Mouse (Mus musculus): ENCODE measurements at regions not wholly inside any gene's neighbourhood (a gene's known extent, or its start where the extent isn't known, plus 50 kb on each side); places are given as distances from the start of the nearest gene placed in this dataset.

GRCm38 (mm10) chr11:8227772-8228425, 436.4 kb downstream of the Tns3 start:
- DNase-seq (ENCODE audit: low spot score in 2 of 2), result no peak

GRCm38 (mm10) chr11:8224366-8224765, 440.0 kb downstream of the Tns3 start:
- no peak for DNase-seq (ENCODE audit: low spot score in 2 of 2)

GRCm38 (mm10) chr11:8220618-8221017, 443.7 kb downstream of the Tns3 start:
- DNase-seq (ENCODE audit: low spot score in 2 of 2), result no peak

- DNase-seq (ENCODE audit: low spot score in 2 of 2), result no peak
Measured at GRCm38 (mm10) chr11:8219911-8220310, 444.4 kb downstream of the Tns3 start.

- no peak for DNase-seq (ENCODE audit: low spot score in 2 of 2)
Measured at GRCm38 (mm10) chr11:8215634-8216033, 448.7 kb downstream of the Tns3 start.

GRCm38 (mm10) chr11:8214305-8214903, 449.9 kb downstream of the Tns3 start:
- no peak for DNase-seq (ENCODE audit: low spot score in 2 of 2)

GRCm38 (mm10) chr11:8213130-8213529, 451.2 kb downstream of the Tns3 start:
- no peak for DNase-seq (ENCODE audit: low spot score in 2 of 2)

- no peak for DNase-seq (ENCODE audit: low spot score in 2 of 2)
Measured at GRCm38 (mm10) chr11:8212714-8213113, 451.6 kb downstream of the Tns3 start.

- DNase-seq (ENCODE audit: low spot score in 2 of 2), result no peak
Measured at GRCm38 (mm10) chr11:8209041-8209440, 455.3 kb downstream of the Tns3 start.

- DNase-seq (ENCODE audit: low spot score in 2 of 2), result no peak
Measured at GRCm38 (mm10) chr11:8199293-8199692, 465.0 kb downstream of the Tns3 start.

Data from frontal cortex, postnatal 36 days (tissue).